In genomic region chr19:46338942-46339286, GRCm38 (mm10) we compare ENCODE assay signal across 7 mouse cellular contexts. TPM values are rescaled to one million over a fixed set of nuclear protein-coding genes. Genes with fewer than 3 reads are reported as not detected.
A peak's percentile ranks its signal among the peaks of the same experiment; 100 is the strongest.
DNase-seq lines count a peak whose midpoint lies in the region; ATAC-seq and TF ChIP-seq lines count a peak whose summit lies in the region.

No protein-coding gene starts in this region.

- TF ChIP-seq CTCF in spleen, adult 2 months (IDR thresholded peaks at IDR 0.05; ENCODE audit: extremely low read depth, insufficient read depth, insufficient read length, insufficient replicate concordance) = no peak; the same call in 1 of the 2 replicates
- TF ChIP-seq CTCF in liver, embryonic 14.5 days (IDR thresholded peaks at IDR 0.05; ENCODE audit: low read depth) = no peak

- H3K36me3 ChIP-seq in spleen, adult 2 months (ENCODE audit: control insufficient read depth, insufficient read depth, low read length) = no peaks in the 10 kb centered on the region
- H3K36me3 ChIP-seq in forebrain, embryonic 12.5 days (replicated peaks) = peaks cover under 1% of the 10 kb centered on the region; the same call in 1 of the 2 replicates
- no peaks in the 10 kb centered on the region for H3K36me3 ChIP-seq in liver, embryonic 14.5 days (replicated peaks; ENCODE audit: control insufficient read depth, insufficient read depth, low read depth)

- H3K4me1 ChIP-seq in spleen, adult 2 months (ENCODE audit: control insufficient read depth, insufficient read depth, insufficient read length) = peaks cover 6% of the 10 kb centered on the region; the same call in 1 of the 2 replicates
- peaks cover 20% of the 10 kb centered on the region for H3K4me1 ChIP-seq in forebrain, embryonic 12.5 days
- peaks cover 9 to 19% of the 10 kb centered on the region in 2 experiments for H3K4me1 ChIP-seq in liver, embryonic 14.5 days (replicated peaks; ENCODE audit: control insufficient read depth in 2 of 2, insufficient read depth in 2 of 2, low read length in 1 of 2)

- ATAC-seq in forebrain, embryonic 12.5 days (ENCODE audit: low FRiP score) = no peak
- peak; percentile 17; the same call in 1 of the 2 replicates for ATAC-seq in liver, embryonic 14.5 days (ENCODE audit: insufficient read depth)

- no peak for TF ChIP-seq EP300 in liver, embryonic 14.5 days (IDR thresholded peaks at IDR 0.05; ENCODE audit: low read depth)

- no peaks in the 10 kb centered on the region for H3K9me3 ChIP-seq in forebrain, embryonic 12.5 days
- no peaks in the 10 kb centered on the region for H3K9me3 ChIP-seq in liver, embryonic 14.5 days (ENCODE audit: control insufficient read depth, low read length)

- H3K4me2 ChIP-seq in forebrain, embryonic 12.5 days = peak overlapping the region; percentile 6; the same call in 1 of the 2 replicates
- H3K4me2 ChIP-seq in liver, embryonic 14.5 days (ENCODE audit: low read depth) = peak overlapping the region; percentile 89

- peak overlapping the region; percentile 82 for H3K27ac ChIP-seq in spleen, adult 2 months (ENCODE audit: insufficient read depth, low read length)
- H3K27ac ChIP-seq in forebrain, embryonic 12.5 days = no peak overlapping the region
- H3K27ac ChIP-seq in liver, embryonic 14.5 days = peak overlapping the region; percentile 52

- TF ChIP-seq POLR2A in spleen, adult 2 months (IDR thresholded peaks at IDR 0.05; ENCODE audit: low read depth, low read length) = no peak

- H3K27me3 ChIP-seq in spleen, adult 2 months (ENCODE audit: control insufficient read depth, insufficient read depth, low read length) = no peaks in the 10 kb centered on the region
- peaks cover 12% of the 10 kb centered on the region; the same call in 1 of the 2 replicates for H3K27me3 ChIP-seq in forebrain, embryonic 12.5 days
- H3K27me3 ChIP-seq in liver, embryonic 14.5 days (ENCODE audit: control insufficient read depth, insufficient read depth, low read length) = no peaks in the 10 kb centered on the region

- H3K4me3 ChIP-seq in spleen, adult 2 months (ENCODE audit: extremely low read depth, insufficient read depth, insufficient read length) = peak overlapping the region; percentile 38
- H3K4me3 ChIP-seq in forebrain, embryonic 12.5 days (replicated peaks) = peak overlapping the region; percentile 49; the same call in 1 of the 2 replicates
- peak overlapping the region; percentile 55 to 73 for H3K4me3 ChIP-seq in liver, embryonic 14.5 days (ENCODE audit: insufficient read depth in 1 of 2, low read depth in 2 of 2, low read length in 2 of 2)

- WGBS in spleen, adult 2 months = 3% methylated on average over 6 of the region's 6 CpGs
- WGBS in forebrain, embryonic 12.5 days = 55% methylated on average over 6 of the region's 6 CpGs
- 11% methylated on average over 6 of the region's 6 CpGs for WGBS in liver, embryonic 14.5 days (ENCODE audit: insufficient replicate concordance)

- DNase-seq in spleen, adult 2 months (ENCODE audit: low read depth in 1 of 2, low spot score in 2 of 2) = no peak
- DNase-seq in spleen, adult 12 weeks (ENCODE audit: low spot score) = no peak
- no peak for DNase-seq in liver, embryonic 14.5 days (ENCODE audit: low read depth in 3 of 3, low spot score in 3 of 3)
- DNase-seq in thymus, adult 18-20 months = no peak
- no peak for DNase-seq in thymus, postnatal 14 days
- DNase-seq in frontal cortex, postnatal 10 days (ENCODE audit: low spot score in 2 of 2) = no peak

- no peak overlapping the region for H3K9ac ChIP-seq in forebrain, embryonic 12.5 days
- peak overlapping the region; percentile 58 for H3K9ac ChIP-seq in liver, embryonic 14.5 days (replicated peaks)

RNA-seq across cellular contexts. Expression of gene Cuedc2, which starts 0.4 kb away (rescaled TPM):
- polyA plus RNA-seq in spleen, adult 2 months (2012; rRNA removed) = 45.3 and 55.0 TPM in 2 replicates
- polyA plus RNA-seq in forebrain, embryonic 12.5 days (2016; fragmentation: Nextera tagmentation; extraction: Ambion mirVana) = 226 TPM in 2 replicates
- polyA plus RNA-seq in liver, embryonic 14.5 days (2012; rRNA removed) = 35.3 and 54.9 TPM in 2 replicates
- 76.6 and 79.2 TPM in 2 replicates for polyA plus RNA-seq in liver, embryonic 14.5 days (2014; fragmentation: Nextera tagmentation; extraction: Ambion mirVana)

RNA-seq across cellular contexts. Expression of gene Mfsd13a, which starts 2.0 kb away (rescaled TPM):
- 5.3 and 10.8 TPM in 2 replicates for polyA plus RNA-seq in spleen, adult 2 months (2012; rRNA removed)
- 8.8 and 9.3 TPM in 2 replicates for polyA plus RNA-seq in forebrain, embryonic 12.5 days (2016; fragmentation: Nextera tagmentation; extraction: Ambion mirVana)
- 9.5 and 12.5 TPM in 2 replicates for polyA plus RNA-seq in liver, embryonic 14.5 days (2012; rRNA removed)
- polyA plus RNA-seq in liver, embryonic 14.5 days (2014; fragmentation: Nextera tagmentation; extraction: Ambion mirVana) = 8.3 and 9.5 TPM in 2 replicates

RNA-seq across cellular contexts. Expression of gene Fbxl15, which starts 10.9 kb away (rescaled TPM):
- polyA plus RNA-seq in spleen, adult 2 months (2012; rRNA removed) = 12.1 and 16.4 TPM in 2 replicates
- 23.5 and 24.5 TPM in 2 replicates for polyA plus RNA-seq in forebrain, embryonic 12.5 days (2016; fragmentation: Nextera tagmentation; extraction: Ambion mirVana)
- polyA plus RNA-seq in liver, embryonic 14.5 days (2012; rRNA removed) = 6.3 and 8.0 TPM in 2 replicates
- polyA plus RNA-seq in liver, embryonic 14.5 days (2014; fragmentation: Nextera tagmentation; extraction: Ambion mirVana) = 10.0 and 12.5 TPM in 2 replicates

RNA-seq across cellular contexts. Expression of gene 2310034G01Rik, which starts 11.2 kb away (rescaled TPM):
- 0.16 and 0.42 TPM in 2 replicates for polyA plus RNA-seq in spleen, adult 2 months (2012; rRNA removed)
- 1.4 and 1.8 TPM in 2 replicates for polyA plus RNA-seq in forebrain, embryonic 12.5 days (2016; fragmentation: Nextera tagmentation; extraction: Ambion mirVana)
- polyA plus RNA-seq in liver, embryonic 14.5 days (2012; rRNA removed) = 0.17 and 0.21 TPM in 2 replicates
- 0.16 and 0.74 TPM in 2 replicates for polyA plus RNA-seq in liver, embryonic 14.5 days (2014; fragmentation: Nextera tagmentation; extraction: Ambion mirVana)

RNA-seq across cellular contexts. Expression of gene Psd, which starts 12.0 kb away (rescaled TPM):
- 3.6 and 4.7 TPM in 2 replicates for polyA plus RNA-seq in spleen, adult 2 months (2012; rRNA removed)
- 23.1 and 25.4 TPM in 2 replicates for polyA plus RNA-seq in forebrain, embryonic 12.5 days (2016; fragmentation: Nextera tagmentation; extraction: Ambion mirVana)
- 4.9 and 5.9 TPM in 2 replicates for polyA plus RNA-seq in liver, embryonic 14.5 days (2012; rRNA removed)
- polyA plus RNA-seq in liver, embryonic 14.5 days (2014; fragmentation: Nextera tagmentation; extraction: Ambion mirVana) = 4.9 and 6.2 TPM in 2 replicates
